Mouse (Mus musculus): ENCODE measurements around the gene Klrb1b. TPM values are rescaled to one million over a fixed set of nuclear protein-coding genes. Genes with fewer than 3 reads are reported as not detected.
"Not testable (repeated sequence)": the region's sequence is repeated elsewhere in the genome, so short reads cannot be mapped to it uniquely, and the experiment has no call there.

The Klrb1b gene
- total RNA-seq, 2 experiments from 2014 or later = not detected

- DNase-seq (ENCODE audit: low spot score in 2 of 2) = not testable (repeated sequence)
These were observed 25.4 kb downstream of the Klrb1b start for GRCm38 (mm10) chr6:128800696-128801095.

GRCm38 (mm10) chr6:128799896-128800270 lies 26.2 kb downstream of the Klrb1b start:
- DNase-seq (ENCODE audit: low spot score in 2 of 2) = no peak

- peak; percentile 85 to 89 for DNase-seq (ENCODE audit: low spot score in 2 of 2)
These were observed 26.8 kb downstream of the Klrb1b start for GRCm38 (mm10) chr6:128799144-128799895.

- peak; percentile 69 to 74 for DNase-seq (ENCODE audit: low spot score in 2 of 2)
These were observed 27.4 kb downstream of the Klrb1b start for GRCm38 (mm10) chr6:128798772-128799143.

- no peak for DNase-seq (ENCODE audit: low spot score in 2 of 2)
These were observed 28.0 kb downstream of the Klrb1b start for GRCm38 (mm10) chr6:128797936-128798771.

GRCm38 (mm10) chr6:128797185-128797905 lies 28.8 kb downstream of the Klrb1b start:
- DNase-seq (ENCODE audit: low spot score in 2 of 2) = no peak

- DNase-seq (ENCODE audit: low spot score in 2 of 2) = no peak
These were observed 29.7 kb downstream of the Klrb1b start for GRCm38 (mm10) chr6:128796321-128796955.

GRCm38 (mm10) chr6:128793734-128794133 lies 32.4 kb downstream of the Klrb1b start:
- DNase-seq (ENCODE audit: low spot score in 2 of 2) = no peak

- DNase-seq (ENCODE audit: low spot score in 2 of 2) = not testable (repeated sequence)
These were observed 35.6 kb downstream of the Klrb1b start for GRCm38 (mm10) chr6:128790491-128790994.

- DNase-seq (ENCODE audit: low spot score in 2 of 2) = no peak
These were observed 37.0 kb downstream of the Klrb1b start, which contains the start of gene Klrb1c for GRCm38 (mm10) chr6:128789115-128789514. Gene Klrb1c, minus strand, starts transcription at chr6:128789215.

GRCm38 (mm10) chr6:128788517-128788916 lies 37.6 kb downstream of the Klrb1b start:
- no peak for DNase-seq (ENCODE audit: low spot score in 2 of 2)

- DNase-seq (ENCODE audit: low spot score in 2 of 2) = not testable (repeated sequence)
These were observed 39.7 kb downstream of the Klrb1b start for GRCm38 (mm10) chr6:128786396-128786795.

- no peak for DNase-seq (ENCODE audit: low spot score in 2 of 2)
These were observed 56.5 kb downstream of the Klrb1b start for GRCm38 (mm10) chr6:128769481-128770253.

- no peak for DNase-seq (ENCODE audit: low spot score in 2 of 2)
These were observed 58.1 kb downstream of the Klrb1b start for GRCm38 (mm10) chr6:128768047-128768446.

- DNase-seq (ENCODE audit: low spot score in 2 of 2) = not testable (repeated sequence)
These were observed 59.5 kb downstream of the Klrb1b start for GRCm38 (mm10) chr6:128766486-128767254.

- DNase-seq (ENCODE audit: low spot score in 2 of 2) = no peak
These were observed 60.9 kb downstream of the Klrb1b start for GRCm38 (mm10) chr6:128765211-128765610.

GRCm38 (mm10) chr6:128764598-128764997 lies 61.5 kb downstream of the Klrb1b start:
- DNase-seq (ENCODE audit: low spot score in 2 of 2) = no peak

- DNase-seq (ENCODE audit: low spot score in 2 of 2) = peak; percentile 94 to 97
These were observed 62.2 kb downstream of the Klrb1b start for GRCm38 (mm10) chr6:128763736-128764523.

Data from left cerebral cortex, adult 18-20 months (tissue).